Mouse (Mus musculus): ENCODE data around the gene Hdgfl3. TPM values are rescaled to one million over a fixed set of nuclear protein-coding genes. Genes with fewer than 3 reads are reported as not detected.

Hdgfl3 gene
- total and polyA plus RNA-seq, 3 experiments, result 0.26 TPM; not detected in 2

- no peaks in the 10 kb centered on the region for H3K9me3 ChIP-seq (replicated peaks; ENCODE audit: insufficient read depth, low read length)
- no peaks in the 10 kb centered on the region for H3K79me2 ChIP-seq (ENCODE audit: control insufficient read depth, insufficient read depth, low read length, poor library complexity)
- no peak overlapping the region for H3K27ac ChIP-seq (ENCODE audit: control insufficient read depth, low read depth, low read length)
- no peak for DNase-seq (ENCODE audit: low read depth, low spot score)
- no peak for TF ChIP-seq KAT2A (conservative IDR thresholded peaks at IDR 0.05; ENCODE audit: low read depth, low read length)
- TF ChIP-seq MAZ (IDR thresholded peaks at IDR 0.05; ENCODE audit: low read depth, low read length), result no peak
- no peak for TF ChIP-seq ETS1 (IDR thresholded peaks at IDR 0.05; ENCODE audit: low read depth, low read length)
- no peak for TF ChIP-seq MYB (IDR thresholded peaks at IDR 0.05; ENCODE audit: low read depth, low read length)
- no peak for TF ChIP-seq RCOR1 (IDR thresholded peaks at IDR 0.05; ENCODE audit: low read depth, low read length)
- no peak for TF ChIP-seq USF2 (IDR thresholded peaks at IDR 0.05; ENCODE audit: borderline replicate concordance in 1 of 2, insufficient read depth in 1 of 2, low read depth in 1 of 2, low read length in 2 of 2)
- TF ChIP-seq BHLHE40 (IDR thresholded peaks at IDR 0.05; ENCODE audit: borderline replicate concordance, low read depth, low read length), result no peak
- TF ChIP-seq MXI1 (IDR thresholded peaks at IDR 0.05; ENCODE audit: low read depth, low read length), result no peak
- TF ChIP-seq MEF2A (IDR thresholded peaks at IDR 0.05; ENCODE audit: extremely low read depth, insufficient replicate concordance, low read depth, low read length, poor library complexity, severe bottlenecking), result no peak
- TF ChIP-seq SMC3 (IDR thresholded peaks at IDR 0.05; ENCODE audit: low read depth, low read length), result no peak
- TF ChIP-seq CHD1 (IDR thresholded peaks at IDR 0.05; ENCODE audit: low read depth, low read length), result no peak
- TF ChIP-seq MAFK (IDR thresholded peaks at IDR 0.05; ENCODE audit: borderline replicate concordance, low read depth, low read length), result no peak
- TF ChIP-seq MAX (IDR thresholded peaks at IDR 0.05; ENCODE audit: low read length), result no peak
- no peak for TF ChIP-seq ZC3H11A (IDR thresholded peaks at IDR 0.05; ENCODE audit: low read depth, low read length)
- TF ChIP-seq TCF12 (IDR thresholded peaks at IDR 0.05; ENCODE audit: low read depth, low read length), result no peak
- no peak for TF ChIP-seq RAD21 (IDR thresholded peaks at IDR 0.05; ENCODE audit: low read depth, low read length)
- TF ChIP-seq ZNF384 (IDR thresholded peaks at IDR 0.05; ENCODE audit: low read depth, low read length), result no peak
- TF ChIP-seq POLR2A (IDR thresholded peaks at IDR 0.05; ENCODE audit: control insufficient read depth in 1 of 2, insufficient read depth in 1 of 2, low read depth in 1 of 2, low read length in 2 of 2, poor library complexity in 1 of 2), result no peak
- no peak for TF ChIP-seq NELFE (IDR thresholded peaks at IDR 0.05; ENCODE audit: low read depth, low read length)
- no peaks in the 10 kb centered on the region for H3K36me3 ChIP-seq (ENCODE audit: control insufficient read depth in 1 of 2, insufficient read depth in 2 of 2, low read length in 2 of 2)
- no peak overlapping the region for H3K9ac ChIP-seq (ENCODE audit: control insufficient read depth, low read depth, low read length, poor library complexity, severe bottlenecking)
- no peaks in the 10 kb centered on the region for H3K4me1 ChIP-seq (ENCODE audit: control insufficient read depth in 1 of 2, insufficient read depth in 2 of 2, low read length in 2 of 2)
- no peak overlapping the region for H3K4me3 ChIP-seq (ENCODE audit: control insufficient read depth in 1 of 2, insufficient read depth in 1 of 2, low read depth in 2 of 2, low read length in 2 of 2)
- no peaks in the 10 kb centered on the region for H3K27me3 ChIP-seq (ENCODE audit: control insufficient read depth in 1 of 2, insufficient read depth in 2 of 2, low read length in 2 of 2)
Observed at GRCm38 (mm10) chr7:81968975-81969374, 34.7 kb upstream of the Hdgfl3 start.

- Histone ChIP-seq H3K4me3 (ENCODE audit: control insufficient read depth in 1 of 2, insufficient read depth in 1 of 2, low read depth in 2 of 2, low read length in 2 of 2) (no peak overlapping the region), H3K4me1 (ENCODE audit: control insufficient read depth in 1 of 2, insufficient read depth in 2 of 2, low read length in 2 of 2) (no peaks in the 10 kb centered on the region), H3K9me3 (replicated peaks; ENCODE audit: insufficient read depth, low read length) (no peaks in the 10 kb centered on the region), H3K27ac (ENCODE audit: control insufficient read depth, low read depth, low read length) (no peak overlapping the region), H3K36me3 (ENCODE audit: control insufficient read depth in 1 of 2, insufficient read depth in 2 of 2, low read length in 2 of 2) (no peaks in the 10 kb centered on the region), H3K27me3 (ENCODE audit: control insufficient read depth in 1 of 2, insufficient read depth in 2 of 2, low read length in 2 of 2) (no peaks in the 10 kb centered on the region), H3K79me2 (ENCODE audit: control insufficient read depth, insufficient read depth, low read length, poor library complexity) (no peaks in the 10 kb centered on the region), H3K9ac (ENCODE audit: control insufficient read depth, low read depth, low read length, poor library complexity, severe bottlenecking) (no peak overlapping the region)
- TF ChIP-seq HCFC1 (IDR thresholded peaks at IDR 0.05; ENCODE audit: low read depth, low read length) (no peak), MEF2A (IDR thresholded peaks at IDR 0.05; ENCODE audit: extremely low read depth, insufficient replicate concordance, low read depth, low read length, poor library complexity, severe bottlenecking) (no peak), MYB (IDR thresholded peaks at IDR 0.05; ENCODE audit: low read depth, low read length) (no peak), BHLHE40 (IDR thresholded peaks at IDR 0.05; ENCODE audit: borderline replicate concordance, low read depth, low read length) (no peak), RCOR1 (IDR thresholded peaks at IDR 0.05; ENCODE audit: low read depth, low read length) (no peak)
- DNase-seq (ENCODE audit: low read depth, low spot score), result no peak
Observed at GRCm38 (mm10) chr7:81968451-81968850, 34.2 kb upstream of the Hdgfl3 start.

Data from MEL (cell line).